Mouse (Mus musculus) liver, adult 2 months (tissue): ENCODE measurements around the gene Ptprs.

ENCODE experiments used
- CTCF ChIP-seq: fragments of 200-500 bp; IDR thresholded peaks from 2 replicates; pipeline ENCODE4 v1.5.1; 2011; ENCODE audit warnings: low read depth, low read length, control low read depth
- POLR2A ChIP-seq: fragments of 200-500 bp; IDR thresholded peaks from 2 replicates; pipeline ENCODE4 v1.6.1; 2011; ENCODE audit warnings: low read length, control low read depth; ENCODE audit not compliant: insufficient read depth; ENCODE audit errors: extremely low read depth

DNA sequence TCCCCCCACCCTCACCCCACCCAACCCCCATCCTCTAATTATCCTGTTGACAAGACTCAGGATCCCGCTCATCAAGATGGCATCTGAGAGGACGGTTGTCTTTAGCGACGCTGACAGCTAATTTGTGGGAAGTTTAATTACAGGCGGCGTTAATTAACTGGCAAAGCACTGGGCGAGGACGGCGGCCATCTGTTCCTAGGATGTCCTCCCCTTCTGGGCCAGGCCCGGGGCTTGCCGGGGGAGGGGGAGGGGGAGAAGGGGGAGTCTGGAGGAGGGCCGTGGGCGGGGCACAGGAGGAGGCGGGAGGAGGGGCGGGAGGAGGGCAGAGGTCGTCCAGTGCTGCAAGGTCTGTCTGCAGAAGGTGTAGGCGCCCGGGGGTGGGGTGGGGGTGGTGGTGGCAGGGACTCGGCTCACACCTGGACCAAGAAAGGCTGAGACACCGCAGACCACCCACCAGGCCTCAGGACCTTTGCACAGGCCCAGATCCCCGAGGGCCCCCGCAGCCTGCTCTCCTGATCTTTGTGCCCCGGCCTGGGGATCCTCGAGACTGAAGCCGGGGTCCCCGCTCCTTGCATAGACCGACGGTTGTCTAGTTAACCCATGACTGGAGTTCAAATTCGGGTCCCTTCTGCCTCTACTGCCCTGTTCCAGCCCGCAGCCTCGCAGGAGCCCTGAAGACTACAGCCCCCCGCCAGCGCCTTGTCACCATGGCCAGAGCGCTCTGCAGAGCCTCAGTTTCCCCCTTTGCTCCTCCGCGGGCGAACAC, 33.6 kb upstream of the Ptprs start:
- no peak for TF ChIP-seq CTCF
- no peak for TF ChIP-seq POLR2A
